Mouse (Mus musculus): ENCODE data around the gene Hist1h4h. TPM values are rescaled to one million over a fixed set of nuclear protein-coding genes. Genes with fewer than 3 reads are reported as not detected.
"Not testable (repeated sequence)": the region's sequence is repeated elsewhere in the genome, so short reads cannot be mapped to it uniquely, and the experiment has no call there.

Hist1h4h gene
- total and polyA plus RNA-seq, 3 experiments: 20.2 to 400 (median 338) TPM

- not testable (repeated sequence) for DNase-seq
Observed at GRCm38 (mm10) chr13:23575864-23576313, 45.0 kb downstream of the Hist1h4h start.

- DNase-seq: no peak
Observed at GRCm38 (mm10) chr13:23576351-23576881, 45.6 kb downstream of the Hist1h4h start.

- DNase-seq: no peak
Observed at GRCm38 (mm10) chr13:23576906-23577639, 46.2 kb downstream of the Hist1h4h start.

- DNase-seq: no peak
Observed at GRCm38 (mm10) chr13:23577835-23578234, 47.0 kb downstream of the Hist1h4h start.

Small RNA genes lying within 50 kb of the gene (microRNA-seq; reads per million reads assigned to microRNA genes)
- gene Gm44297: 0 reads per million in 2 experiments
- 0 reads per million in 2 experiments for gene Gm44359
- 0 reads per million in 2 experiments for gene Gm44394
- 0 to 1.7 reads per million in 2 experiments for gene n-TStga1

Other genes with a start within 250 kb of the Hist1h4h start
Only the 30 nearest of the 34 such genes appear.
- gene Zfp322a, start 161.8 kb upstream of the Hist1h4h start, total RNA-seq (2021): 10 to 100 TPM; 16.3 to 20.7 TPM
- 0.40 and 0.53 TPM in 2 replicates for gene Zfp322a, start 161.8 kb upstream of the Hist1h4h start, polyA plus RNA-seq (2012; rRNA removed)
- 1 to 10 TPM; 7.0 to 8.5 TPM for gene Abt1, start 107.2 kb upstream of the Hist1h4h start, total RNA-seq (2021)
- 1.1 TPM in 2 replicates for gene Abt1, start 107.2 kb upstream of the Hist1h4h start, polyA plus RNA-seq (2012; rRNA removed)
- gene Btn1a1, start 65.1 kb upstream of the Hist1h4h start, total RNA-seq (2021): not detected
- not detected in 2 replicates for gene Btn1a1, start 65.1 kb upstream of the Hist1h4h start, polyA plus RNA-seq (2012; rRNA removed)
- gene Btn2a2, start 42.2 kb upstream of the Hist1h4h start, total RNA-seq (2021): not detected
- gene Btn2a2, start 42.2 kb upstream of the Hist1h4h start, polyA plus RNA-seq (2012; rRNA removed): not detected in 2 replicates
- gene Hist1h2af, start 2.9 kb downstream of the Hist1h4h start, total RNA-seq (2021): 10 to 100 TPM; 17.9 to 20.0 TPM
- gene Hist1h2af, start 2.9 kb downstream of the Hist1h4h start, polyA plus RNA-seq (2012; rRNA removed): 24.9 and 66.0 TPM in 2 replicates
- gene Hist1h3g, start 4.4 kb downstream of the Hist1h4h start, total RNA-seq (2021): 1 to 10 TPM; 2.2 to 7.1 TPM
- gene Hist1h3g, start 4.4 kb downstream of the Hist1h4h start, polyA plus RNA-seq (2012; rRNA removed): 3.2 and 3.5 TPM in 2 replicates
- 1 to 10 TPM; 3.0 to 3.2 TPM for gene Hist1h2bh, start 12.3 kb downstream of the Hist1h4h start, total RNA-seq (2021)
- 1.2 and 1.5 TPM in 2 replicates for gene Hist1h2bh, start 12.3 kb downstream of the Hist1h4h start, polyA plus RNA-seq (2012; rRNA removed)
- 10 to 100 TPM; 16.8 to 18.0 TPM for gene Hist1h3f, start 13.0 kb downstream of the Hist1h4h start, total RNA-seq (2021)
- 3.0 and 3.1 TPM in 2 replicates for gene Hist1h3f, start 13.0 kb downstream of the Hist1h4h start, polyA plus RNA-seq (2012; rRNA removed)
- 10 to 100 TPM; 37.2 to 51.6 TPM for gene Hist1h4f, start 20.6 kb downstream of the Hist1h4h start, total RNA-seq (2021)
- 0.40 and 2.2 TPM in 2 replicates for gene Hist1h4f, start 20.6 kb downstream of the Hist1h4h start, polyA plus RNA-seq (2012; rRNA removed)
- 1 to 10 TPM; 2.4 to 3.4 TPM for gene Hist1h1d, start 22.2 kb downstream of the Hist1h4h start, total RNA-seq (2021)
- gene Hist1h1d, start 22.2 kb downstream of the Hist1h4h start, polyA plus RNA-seq (2012; rRNA removed): not detected in 2 replicates
- 10 to 100 TPM; 41.4 to 51.2 TPM for gene Hist1h3e, start 31.3 kb downstream of the Hist1h4h start, total RNA-seq (2021)
- gene Hist1h3e, start 31.3 kb downstream of the Hist1h4h start, polyA plus RNA-seq (2012; rRNA removed): 12.8 and 14.0 TPM in 2 replicates
- 1 to 10 TPM; 2.7 to 4.9 TPM for gene Hist1h2ae, start 40.2 kb downstream of the Hist1h4h start, total RNA-seq (2021)
- gene Hist1h2ae, start 40.2 kb downstream of the Hist1h4h start, polyA plus RNA-seq (2012; rRNA removed): 0.90 and 3.7 TPM in 2 replicates
- 10 to 100 TPM; 41.1 to 60.2 TPM for gene Hist1h2bg, start 40.3 kb downstream of the Hist1h4h start, total RNA-seq (2021)
- 25.3 and 27.0 TPM in 2 replicates for gene Hist1h2bg, start 40.3 kb downstream of the Hist1h4h start, polyA plus RNA-seq (2012; rRNA removed)
- gene Hist1h2bf, start 43.1 kb downstream of the Hist1h4h start, total RNA-seq (2021): 10 to 100 TPM; 17.9 to 21.6 TPM
- gene Hist1h2bf, start 43.1 kb downstream of the Hist1h4h start, polyA plus RNA-seq (2012; rRNA removed): 0.80 and 5.5 TPM in 2 replicates
- 1 to 10 TPM; 2.9 to 6.4 TPM for gene Hist1h2ad, start 43.3 kb downstream of the Hist1h4h start, total RNA-seq (2021)
- gene Hist1h2ad, start 43.3 kb downstream of the Hist1h4h start, polyA plus RNA-seq (2012; rRNA removed): 2.5 and 3.2 TPM in 2 replicates
- 1 to 10 TPM; 3.7 to 6.5 TPM for gene Hist1h3d, start 44.7 kb downstream of the Hist1h4h start, total RNA-seq (2021)
- gene Hist1h3d, start 44.7 kb downstream of the Hist1h4h start, polyA plus RNA-seq (2012; rRNA removed): 3.7 TPM in 2 replicates
- 100 to 1,000 TPM; 118 to 129 TPM for gene Hist1h4d, start 50.5 kb downstream of the Hist1h4h start, total RNA-seq (2021)
- 2.6 and 2.7 TPM in 2 replicates for gene Hist1h4d, start 50.5 kb downstream of the Hist1h4h start, polyA plus RNA-seq (2012; rRNA removed)
- gene Hist1h2be, start 90.1 kb downstream of the Hist1h4h start, total RNA-seq (2021): 10 to 100 TPM; 11.3 to 14.8 TPM
- 1.7 and 2.0 TPM in 2 replicates for gene Hist1h2be, start 90.1 kb downstream of the Hist1h4h start, polyA plus RNA-seq (2012; rRNA removed)
- gene Hist1h1e, start 91.5 kb downstream of the Hist1h4h start, total RNA-seq (2021): 10 to 100 TPM; 44.2 to 71.4 TPM
- gene Hist1h1e, start 91.5 kb downstream of the Hist1h4h start, polyA plus RNA-seq (2012; rRNA removed): 1.0 and 1.2 TPM in 2 replicates
- gene Hist1h2ac, start 152.9 kb downstream of the Hist1h4h start, total RNA-seq (2021): 1 to 10 TPM; 2.0 to 2.5 TPM
- 0.34 and 0.87 TPM in 2 replicates for gene Hist1h2ac, start 152.9 kb downstream of the Hist1h4h start, polyA plus RNA-seq (2012; rRNA removed)
- gene Hist1h2bc, start 153.1 kb downstream of the Hist1h4h start, total RNA-seq (2021): 100 to 1,000 TPM; 143 to 210 TPM
- 308 and 343 TPM in 2 replicates for gene Hist1h2bc, start 153.1 kb downstream of the Hist1h4h start, polyA plus RNA-seq (2012; rRNA removed)
- not detected for gene Hist1h1t, start 164.8 kb downstream of the Hist1h4h start, total RNA-seq (2021)
- not detected in 2 replicates for gene Hist1h1t, start 164.8 kb downstream of the Hist1h4h start, polyA plus RNA-seq (2012; rRNA removed)
- 10 to 100 TPM; 70.2 to 84.7 TPM for gene Hist1h4c, start 167.4 kb downstream of the Hist1h4h start, total RNA-seq (2021)
- 1.7 and 2.8 TPM in 2 replicates for gene Hist1h4c, start 167.4 kb downstream of the Hist1h4h start, polyA plus RNA-seq (2012; rRNA removed)
- 10 to 100 TPM; 22.3 to 33.0 TPM for gene Hfe, start 179.8 kb downstream of the Hist1h4h start, total RNA-seq (2021)
- 27.9 and 30.3 TPM in 2 replicates for gene Hfe, start 179.8 kb downstream of the Hist1h4h start, polyA plus RNA-seq (2012; rRNA removed)
- gene Hist1h1c, start 207.8 kb downstream of the Hist1h4h start, total RNA-seq (2021): 100 to 1,000 TPM; 168 to 270 TPM
- gene Hist1h1c, start 207.8 kb downstream of the Hist1h4h start, polyA plus RNA-seq (2012; rRNA removed): 32.9 and 41.2 TPM in 2 replicates
- gene Hist1h3c, start 214.6 kb downstream of the Hist1h4h start, total RNA-seq (2021): 10 to 100 TPM in 1 of 2 experiments, 1 to 10 TPM in 1; 4.6 to 14.7 TPM
- 4.9 and 6.7 TPM in 2 replicates for gene Hist1h3c, start 214.6 kb downstream of the Hist1h4h start, polyA plus RNA-seq (2012; rRNA removed)
- 10 to 100 TPM; 17.1 TPM for gene Hist1h2bb, start 215.7 kb downstream of the Hist1h4h start, total RNA-seq (2021)
- 4.2 and 5.6 TPM in 2 replicates for gene Hist1h2bb, start 215.7 kb downstream of the Hist1h4h start, polyA plus RNA-seq (2012; rRNA removed)
- gene Hist1h2ab, start 220.1 kb downstream of the Hist1h4h start, total RNA-seq (2021): 10 to 100 TPM; 25.7 to 26.0 TPM
- gene Hist1h2ab, start 220.1 kb downstream of the Hist1h4h start, polyA plus RNA-seq (2012; rRNA removed): 1.6 and 4.1 TPM in 2 replicates
- gene Hist1h3b, start 221.2 kb downstream of the Hist1h4h start, total RNA-seq (2021): 10 to 100 TPM; 25.0 to 32.1 TPM
- gene Hist1h3b, start 221.2 kb downstream of the Hist1h4h start, polyA plus RNA-seq (2012; rRNA removed): 2.5 and 3.2 TPM in 2 replicates
- gene Hist1h4b, start 226.0 kb downstream of the Hist1h4h start, total RNA-seq (2021): 10 to 100 TPM; 64.3 to 65.2 TPM
- gene Hist1h4b, start 226.0 kb downstream of the Hist1h4h start, polyA plus RNA-seq (2012; rRNA removed): 2.4 and 3.9 TPM in 2 replicates

Measured in adrenal gland, adult 2 months (tissue).